Mouse (Mus musculus) cerebellum, postnatal 36 days (tissue): ENCODE data around the gene Ntm.

Source experiments
- DNase-seq, 2 experiments: peaks; one replicate each; pipeline ENCODE4 v3.0.0; 2021 to 2022; ENCODE audit warnings: mixed read lengths in 2 of 2

Ntm gene

DNA sequence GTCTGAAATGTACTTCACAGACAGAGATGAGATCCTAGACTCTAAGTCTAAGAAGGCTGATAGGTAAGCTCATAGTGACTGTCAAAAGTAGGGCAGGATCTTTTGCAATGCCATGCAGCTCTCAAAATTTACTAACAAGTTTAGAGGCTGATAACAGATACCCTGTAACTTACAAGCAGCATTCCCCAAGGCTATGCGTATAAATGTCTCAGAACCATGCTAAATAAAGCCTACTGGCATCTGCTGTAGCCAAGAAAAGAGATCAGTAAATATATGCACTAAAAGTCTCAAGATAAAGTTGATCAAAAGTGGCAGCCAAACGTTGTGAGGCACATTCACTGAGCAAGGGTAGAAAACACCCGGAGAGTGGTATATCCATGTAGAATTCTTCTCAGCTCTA is 666.2 kb downstream of the Ntm start:
- no peak for DNase-seq

DNA sequence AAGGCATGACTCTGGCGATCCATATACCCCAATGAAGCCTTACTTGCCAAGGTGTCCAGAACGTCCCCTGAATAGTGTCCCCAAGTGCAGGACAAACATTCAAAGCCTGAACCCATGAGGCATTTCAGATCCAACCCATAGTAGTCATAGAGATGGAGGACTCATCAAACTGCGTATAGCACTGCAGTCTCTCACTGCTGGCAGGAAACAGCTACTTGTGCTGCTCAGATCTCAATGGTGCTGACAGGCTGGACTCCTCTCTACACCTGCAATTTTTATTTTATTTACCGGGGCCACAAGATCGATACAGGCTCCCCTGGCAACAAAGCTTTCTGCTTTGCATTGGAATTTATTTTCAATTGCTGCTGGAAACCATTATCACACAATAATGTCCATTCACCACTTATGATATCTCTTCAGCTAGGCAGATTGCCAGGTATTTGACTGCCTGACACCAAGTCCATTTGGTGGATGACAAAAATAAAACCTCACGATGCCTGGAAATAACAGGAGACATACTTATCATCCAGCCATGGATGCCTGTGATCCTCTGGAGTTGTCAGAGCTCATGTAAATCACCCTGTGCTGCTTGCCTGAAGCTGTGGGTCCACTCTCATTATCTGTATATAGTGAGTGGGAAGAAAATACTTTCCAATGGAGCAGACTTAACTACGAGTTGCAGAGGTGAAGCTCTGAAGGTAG is 674.8 kb downstream of the Ntm start:
- DNase-seq, result no peak

DNA sequence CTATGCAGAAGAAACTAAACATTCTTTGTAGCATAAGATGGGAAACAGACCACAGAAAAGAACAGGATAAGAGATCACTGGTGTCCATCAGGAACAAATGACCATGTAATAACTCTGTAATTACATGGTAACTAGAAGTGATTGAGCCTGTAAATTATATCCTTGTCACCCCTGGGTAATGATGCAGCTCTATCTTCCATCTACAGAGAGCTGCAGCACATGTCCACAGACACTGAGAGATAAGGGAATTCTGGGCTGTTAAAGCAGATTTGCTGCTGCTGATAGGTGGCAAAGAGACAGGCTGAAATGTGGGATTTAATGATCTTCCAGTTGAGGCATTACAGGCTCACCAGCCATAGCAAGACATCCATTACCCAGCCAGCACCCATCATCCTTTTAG is 677.8 kb downstream of the Ntm start:
- no peak for DNase-seq

DNA sequence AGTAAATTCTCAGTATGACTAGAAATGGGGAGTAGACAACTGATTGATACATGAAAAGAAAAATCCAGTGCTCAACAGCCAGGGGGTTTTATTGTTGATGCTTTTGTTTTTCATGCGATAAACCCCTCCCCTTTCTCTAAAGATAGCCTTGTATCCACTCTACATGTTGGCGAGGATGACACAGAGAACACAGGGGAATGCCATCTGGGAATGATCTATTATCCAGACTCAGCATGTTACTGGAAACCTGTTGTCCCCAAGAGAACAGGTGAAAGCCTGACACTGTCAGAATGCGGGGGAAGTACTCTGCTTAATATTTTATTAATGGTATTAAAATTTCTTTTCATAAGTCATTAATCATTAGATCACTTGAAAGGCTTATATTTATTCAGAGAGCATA is 690.1 kb downstream of the Ntm start:
- DNase-seq, result no peak

DNA sequence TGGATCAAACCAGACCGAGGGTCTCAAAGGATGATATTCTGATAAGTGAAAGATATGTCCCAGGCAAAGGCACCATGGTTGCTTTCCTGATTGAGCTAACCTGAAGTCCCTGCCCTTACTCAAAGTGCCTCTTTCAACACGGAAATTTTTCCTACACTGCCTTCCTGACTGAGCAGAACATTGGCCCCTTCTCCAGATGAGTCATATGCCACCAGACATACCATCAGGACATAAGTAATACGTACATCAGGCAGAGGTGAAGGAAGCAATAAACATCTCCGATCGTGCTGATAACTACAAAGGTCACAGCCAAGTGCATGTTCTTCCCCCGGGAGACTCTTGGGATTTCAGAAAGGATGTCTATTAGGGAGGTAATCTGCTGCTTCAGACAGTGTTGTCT is 693.0 kb downstream of the Ntm start:
- no peak for DNase-seq

DNA sequence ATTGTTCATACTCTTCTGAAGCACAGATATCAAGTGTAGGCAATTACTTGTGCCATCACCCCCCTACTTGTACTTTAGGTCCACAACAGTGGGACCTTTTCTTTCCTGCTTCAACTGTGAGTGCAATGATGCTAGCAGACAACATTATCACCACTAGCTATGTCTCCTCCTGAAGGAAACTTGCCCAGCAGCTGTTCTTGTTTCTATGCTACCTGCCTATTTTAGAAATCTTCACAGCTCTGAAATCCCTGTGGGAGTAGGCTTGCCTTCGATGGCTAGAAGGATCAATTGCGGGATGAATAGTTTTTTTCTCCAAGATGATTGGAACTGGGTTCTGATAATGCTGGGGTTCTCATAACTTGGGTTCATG is 693.7 kb downstream of the Ntm start:
- no peak for DNase-seq

DNA sequence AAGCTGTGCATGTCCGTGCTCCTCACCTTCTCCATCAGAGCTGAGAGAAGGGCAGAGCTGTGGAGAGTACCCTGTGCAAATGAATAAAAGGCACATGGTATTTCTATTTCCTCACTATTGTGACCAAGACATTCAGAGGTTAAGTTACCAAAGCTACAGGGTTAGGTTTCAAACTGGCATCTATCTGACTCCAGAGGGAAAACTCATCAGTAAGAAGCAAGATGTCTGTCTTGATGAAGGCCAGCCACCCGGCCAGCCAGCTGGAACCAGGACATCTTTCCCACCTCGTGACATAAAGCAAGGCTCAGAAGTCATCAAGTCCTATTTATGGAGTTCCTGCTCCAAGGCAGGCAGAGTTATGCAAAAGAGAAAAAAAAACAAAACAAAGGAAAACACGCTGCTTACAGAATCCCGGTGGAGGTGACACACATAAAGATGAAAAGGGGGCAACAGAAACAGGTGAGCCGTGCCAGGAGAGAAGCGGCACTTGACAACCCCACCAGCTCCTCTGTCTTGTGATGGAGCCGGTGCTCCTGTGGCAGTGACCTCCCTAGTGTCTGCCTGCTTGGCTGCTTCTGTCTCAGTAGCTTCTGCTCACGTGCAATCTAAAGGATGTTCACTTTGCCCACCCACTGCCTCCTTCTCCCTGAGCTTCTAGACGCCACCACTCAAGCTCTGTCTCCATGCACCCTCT is 694.2 kb downstream of the Ntm start:
- DNase-seq, result peak; percentile 53 to 65

DNA sequence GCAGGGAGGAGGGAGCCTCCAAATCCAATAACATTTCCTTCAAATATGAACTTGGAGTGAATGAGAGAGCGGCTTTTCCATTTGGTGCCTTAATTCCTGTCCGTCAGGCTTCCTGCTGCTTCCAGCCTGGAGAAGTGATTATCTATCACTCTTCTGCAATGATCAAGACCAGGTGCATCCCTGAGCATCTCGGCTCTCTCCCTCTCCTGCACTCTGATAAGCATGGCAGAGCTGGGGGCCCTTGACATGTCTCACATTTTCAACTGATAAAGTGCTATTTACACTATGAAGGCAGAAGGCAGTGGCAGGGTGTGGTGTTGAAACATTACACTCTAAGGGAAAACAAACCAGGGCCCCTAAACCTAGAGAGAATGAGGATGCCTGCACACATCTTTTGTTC is 695.3 kb downstream of the Ntm start:
- no peak for DNase-seq

DNA sequence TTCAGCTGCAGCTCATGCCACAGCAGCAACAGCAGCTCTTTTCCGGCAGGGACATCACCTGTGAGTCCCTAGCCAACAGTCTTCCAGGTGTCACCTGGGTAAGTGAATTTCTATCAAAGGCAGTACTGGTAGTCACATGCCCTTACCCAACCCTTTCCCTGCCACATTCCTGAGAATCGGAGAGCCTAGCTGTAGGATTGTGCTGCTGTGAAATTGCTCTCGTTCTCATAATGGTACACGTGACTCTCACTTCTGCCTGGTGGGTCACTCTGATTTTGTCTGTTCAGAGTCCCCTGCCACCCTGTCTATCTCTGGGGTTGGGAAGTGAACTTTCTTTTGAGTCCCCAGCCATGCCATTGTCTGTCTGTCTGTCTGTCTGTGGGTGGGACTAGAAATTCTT is 697.8 kb downstream of the Ntm start:
- DNase-seq, result no peak

DNA sequence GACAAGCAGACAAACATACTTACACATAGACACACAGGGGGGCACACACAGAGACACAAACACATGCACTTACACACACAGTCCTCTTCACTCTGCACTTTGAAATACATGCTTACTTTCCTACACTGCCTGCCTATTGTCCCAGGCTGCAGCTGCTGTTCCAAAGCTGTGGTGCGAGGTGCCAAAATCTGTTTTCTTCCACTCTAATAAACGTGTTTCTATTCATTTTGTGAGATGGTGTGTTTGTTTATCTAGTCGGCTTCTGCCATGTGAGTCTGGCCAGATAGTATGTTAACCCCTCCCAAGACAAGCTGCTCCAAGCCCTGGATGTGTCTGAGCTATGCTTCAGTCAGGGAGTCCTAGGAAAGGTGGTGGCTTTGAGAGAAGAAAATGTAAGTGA is 700.1 kb downstream of the Ntm start:
- no peak for DNase-seq

DNA sequence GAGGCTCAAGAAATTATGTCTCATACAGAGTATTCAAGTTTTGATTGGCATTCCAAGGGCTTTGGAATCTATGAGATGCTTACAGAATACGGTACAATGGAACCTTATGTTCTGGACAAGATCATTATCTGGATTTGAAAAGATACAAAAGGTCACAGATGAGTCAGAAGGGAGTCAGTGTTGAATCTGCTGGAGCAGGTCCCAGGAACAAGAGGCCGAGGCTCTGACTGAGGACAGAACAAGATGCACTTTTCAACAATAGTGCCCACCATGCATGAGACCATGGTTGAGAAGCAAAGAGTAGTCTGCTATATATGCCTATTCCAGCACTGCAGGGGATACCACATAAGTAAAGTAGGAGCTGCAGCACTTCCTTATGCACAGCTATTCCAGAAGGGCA is 710.1 kb downstream of the Ntm start:
- no peak for DNase-seq

DNA sequence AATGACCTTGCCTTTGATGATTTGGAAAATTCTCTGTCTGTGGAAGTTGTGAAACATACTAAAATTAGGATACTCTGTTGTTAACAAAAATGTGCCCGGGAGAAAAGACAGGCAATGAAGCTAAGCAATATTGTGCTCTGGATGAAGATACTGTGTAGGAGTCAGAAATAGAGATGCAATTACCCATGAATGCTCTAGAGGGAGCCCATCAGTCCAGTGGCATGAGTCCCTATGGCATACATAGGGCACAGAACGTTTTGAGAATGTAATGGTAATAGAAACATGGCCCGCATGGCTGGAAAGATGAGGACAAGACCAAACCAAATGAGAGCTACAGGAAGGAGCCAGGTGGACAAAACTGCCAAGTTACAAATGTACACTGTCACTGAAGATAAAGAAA is 712.1 kb downstream of the Ntm start:
- no peak for DNase-seq

DNA sequence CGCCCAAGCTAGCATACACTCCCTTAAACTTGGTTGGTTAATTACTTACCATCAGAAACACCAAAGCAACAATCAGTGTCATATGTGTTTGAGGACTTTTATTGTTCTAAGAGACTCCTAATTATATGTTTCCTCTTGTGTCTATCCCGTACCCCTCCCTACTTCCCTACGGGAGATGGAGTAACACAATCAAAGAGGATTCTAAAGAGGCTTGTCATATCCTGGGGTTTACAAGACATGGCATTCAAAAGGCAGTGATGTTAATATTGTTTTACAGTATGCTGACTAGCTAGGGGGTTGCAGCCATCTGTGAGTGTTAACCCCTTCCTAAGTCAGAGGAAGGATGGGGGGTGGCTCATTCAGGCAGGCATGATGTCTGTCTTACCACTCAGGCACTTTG is 715.1 kb downstream of the Ntm start:
- DNase-seq, result no peak

DNA sequence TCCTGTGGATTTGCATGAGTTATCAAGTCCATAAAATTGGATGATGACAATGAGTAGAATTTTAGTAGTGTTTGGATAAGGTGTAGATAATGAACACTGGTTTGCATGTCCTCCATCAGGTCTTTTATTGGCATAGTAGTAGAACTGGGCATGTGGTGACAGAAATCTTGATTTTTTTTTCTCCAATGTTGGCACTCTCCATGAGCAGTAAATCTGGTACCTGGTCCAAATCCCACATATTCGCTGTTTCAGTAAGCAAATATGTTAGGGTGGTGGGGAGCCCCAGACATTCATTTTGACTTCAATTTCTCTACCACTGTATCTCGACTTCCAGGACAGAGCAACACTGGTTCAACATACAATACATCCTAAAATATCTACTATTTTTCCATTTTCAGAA is 718.9 kb downstream of the Ntm start:
- DNase-seq, result no peak

DNA sequence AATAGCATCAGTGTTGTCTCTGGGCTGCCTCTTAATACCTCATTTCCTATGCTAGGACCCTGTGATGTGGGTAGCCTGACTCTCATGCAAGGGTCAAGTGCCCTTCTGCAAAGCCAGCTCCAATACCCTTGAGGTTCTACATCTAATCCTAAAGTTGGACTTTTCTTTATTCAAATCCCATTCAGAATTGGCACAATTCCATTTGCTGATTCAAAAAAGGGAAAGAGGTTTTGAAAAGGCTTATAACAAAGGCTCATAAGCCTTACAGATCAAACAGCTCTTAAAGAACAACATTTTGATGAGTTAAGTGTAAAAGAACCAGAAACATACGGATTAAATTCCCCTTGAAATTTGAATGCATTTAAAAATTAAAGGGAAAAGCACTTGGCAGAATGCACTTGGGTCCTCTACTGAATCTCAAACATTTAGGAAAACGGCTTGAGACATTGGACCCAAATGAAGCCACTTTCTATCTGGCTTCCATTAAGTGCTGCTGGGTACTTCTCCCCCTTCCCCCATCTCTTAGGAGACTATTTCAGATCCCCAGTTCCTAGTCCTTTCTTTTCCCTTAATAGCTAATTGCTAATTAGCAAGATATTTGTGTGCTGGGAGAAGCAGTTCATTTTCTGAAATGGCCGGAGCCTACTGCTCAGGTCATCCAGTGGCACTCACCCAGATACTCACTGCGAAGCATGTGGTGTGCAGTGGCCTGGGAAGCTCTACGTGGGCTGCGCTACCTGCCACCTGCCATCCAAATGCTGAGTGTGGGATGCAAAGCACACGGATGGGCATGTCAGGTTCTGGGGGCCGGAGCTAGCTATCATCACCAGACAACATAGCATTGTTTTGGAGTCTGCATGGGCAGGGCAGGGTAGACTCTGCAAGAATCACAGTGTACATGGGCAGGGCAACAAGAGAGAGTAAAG is 720.2 kb downstream of the Ntm start:
- DNase-seq, result peak; percentile 93 to 96

DNA sequence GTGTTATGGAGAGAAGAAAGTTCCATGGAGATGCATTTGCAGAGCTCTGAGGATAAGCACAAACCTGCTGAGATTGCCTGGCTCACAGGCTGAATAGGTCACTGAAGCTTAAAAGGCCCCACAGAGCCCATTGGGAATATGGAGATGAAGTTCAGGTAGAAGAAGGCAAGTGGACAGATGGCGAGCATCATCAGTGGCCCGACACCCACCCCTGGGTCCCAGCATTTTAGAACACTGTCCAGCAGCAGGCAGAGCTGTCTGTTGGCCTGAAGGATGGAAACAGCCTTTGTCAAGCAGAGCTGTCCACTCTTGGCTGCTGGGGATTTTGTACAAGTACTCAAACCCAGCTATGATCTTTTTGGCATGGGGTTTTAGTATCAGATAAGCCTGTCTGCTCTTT is 722.1 kb downstream of the Ntm start:
- DNase-seq, result no peak

DNA sequence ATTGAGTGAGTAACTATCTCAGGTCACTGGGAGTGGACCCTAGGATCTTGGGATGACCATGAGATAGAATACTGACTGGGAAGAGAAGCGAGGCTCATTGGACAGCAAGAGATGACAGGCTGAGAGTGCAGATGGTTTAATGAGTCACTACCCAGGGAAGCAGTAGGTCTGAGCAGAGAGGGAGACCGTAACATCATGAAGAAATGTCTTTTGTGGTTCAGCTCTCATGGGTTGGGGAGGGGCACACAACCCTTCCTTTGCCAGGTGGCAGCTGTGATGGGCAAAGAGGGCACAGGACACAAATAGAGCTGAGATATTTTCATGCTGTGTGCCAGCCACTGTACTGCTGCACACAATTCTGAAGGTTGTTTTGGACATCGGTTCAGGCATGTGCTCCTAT is 724.0 kb downstream of the Ntm start:
- peak; percentile 62 to 70 for DNase-seq

DNA sequence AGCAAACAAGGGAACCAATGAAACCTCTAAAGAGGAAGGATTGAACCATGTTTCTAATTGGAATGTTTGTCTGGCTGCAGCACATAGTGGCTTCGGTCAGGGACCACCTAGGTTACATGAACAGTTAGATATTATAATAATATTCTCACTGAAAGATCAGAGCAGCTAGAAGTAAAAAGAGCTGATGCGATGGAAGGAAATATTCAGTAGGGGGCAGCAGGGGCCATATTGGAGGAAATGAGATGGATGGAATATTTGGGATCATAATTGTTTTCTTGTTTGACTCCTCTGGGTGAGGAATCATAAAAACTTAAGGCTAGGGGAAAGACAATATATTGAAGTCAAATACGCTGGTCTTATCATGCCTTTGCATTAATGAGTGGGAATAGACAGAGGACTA is 726.2 kb downstream of the Ntm start:
- DNase-seq, result no peak

DNA sequence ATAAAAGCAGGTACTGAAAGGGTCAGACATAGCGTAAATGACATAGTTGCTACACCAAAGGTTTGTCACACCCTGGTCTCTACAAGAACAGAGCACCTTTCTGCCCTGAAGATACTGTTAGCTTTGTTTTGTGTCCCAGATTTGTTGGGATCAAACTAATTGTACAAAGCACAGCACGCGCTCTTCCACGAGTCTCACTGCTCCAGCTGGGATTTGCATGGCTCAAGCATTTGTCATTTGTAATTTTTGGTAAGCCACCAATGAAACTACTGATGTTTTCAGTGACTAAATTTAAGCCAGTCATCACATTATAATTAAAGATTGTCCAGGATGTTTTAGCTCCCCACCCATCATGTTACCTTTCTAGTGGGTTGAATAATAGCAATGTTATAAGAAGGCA is 735.2 kb downstream of the Ntm start:
- DNase-seq, result no peak

DNA sequence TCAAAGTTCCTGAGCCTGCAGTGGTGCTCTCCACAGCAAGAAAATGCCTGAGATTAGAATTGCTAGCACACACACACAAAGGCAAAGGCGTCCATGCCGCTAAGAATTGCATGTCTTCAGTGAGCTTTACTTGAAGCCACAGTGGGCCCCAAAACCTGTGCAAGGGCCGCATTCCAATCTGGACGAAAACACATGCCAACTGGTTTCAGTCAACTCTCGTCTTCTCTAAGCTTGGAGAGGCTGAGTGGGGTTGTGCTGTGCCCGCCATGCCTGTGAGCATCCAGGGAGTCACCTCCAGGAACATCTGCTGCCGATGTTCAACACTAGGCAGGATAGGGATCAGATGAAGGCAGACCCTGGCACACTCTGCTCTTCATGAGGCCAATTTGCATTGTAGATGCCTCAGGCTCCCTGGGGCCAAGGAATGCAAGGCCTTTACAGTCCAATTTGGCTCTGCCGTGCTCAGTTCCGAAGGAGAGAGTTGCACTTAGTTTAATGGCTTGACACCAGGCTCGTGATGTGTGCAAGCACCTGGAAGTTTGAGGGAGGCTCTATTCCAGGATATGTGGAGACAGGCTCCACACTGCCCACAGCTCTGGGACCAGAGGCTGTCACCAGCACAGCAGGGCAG is 739.9 kb downstream of the Ntm start:
- no peak for DNase-seq

DNA sequence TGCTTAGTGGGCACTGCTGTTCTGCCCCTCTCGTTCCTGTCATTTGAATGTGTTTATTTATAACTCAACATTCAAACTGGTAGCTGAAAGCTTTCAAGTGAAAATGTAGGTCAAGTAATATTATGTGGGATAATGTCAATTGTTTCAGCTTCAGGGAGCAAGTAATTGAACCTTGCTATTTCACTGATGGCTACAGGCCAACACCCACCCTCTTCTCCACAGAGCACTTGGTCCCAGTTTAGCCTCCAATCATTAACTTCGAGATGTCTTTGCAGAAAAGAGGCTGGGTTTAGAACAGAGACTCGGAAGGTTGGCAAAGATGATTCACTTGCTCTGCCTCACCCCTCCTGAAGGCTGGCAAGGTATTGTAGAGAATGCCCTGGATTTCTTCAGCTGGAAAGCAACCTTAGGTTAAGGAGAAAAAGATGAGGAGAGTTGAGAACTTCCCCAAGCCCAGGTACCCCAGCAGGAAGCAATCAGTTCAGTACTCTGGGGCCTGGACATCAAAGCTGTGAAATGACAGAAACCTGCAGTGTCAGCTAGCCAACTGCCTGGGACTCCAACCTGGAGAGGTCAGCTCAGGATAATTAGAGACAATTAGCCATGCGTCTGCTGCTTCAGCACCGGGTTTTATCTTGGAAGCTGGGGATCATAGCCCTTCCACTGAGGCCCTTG is 741.9 kb downstream of the Ntm start:
- peak; percentile 70 to 76 for DNase-seq

DNA sequence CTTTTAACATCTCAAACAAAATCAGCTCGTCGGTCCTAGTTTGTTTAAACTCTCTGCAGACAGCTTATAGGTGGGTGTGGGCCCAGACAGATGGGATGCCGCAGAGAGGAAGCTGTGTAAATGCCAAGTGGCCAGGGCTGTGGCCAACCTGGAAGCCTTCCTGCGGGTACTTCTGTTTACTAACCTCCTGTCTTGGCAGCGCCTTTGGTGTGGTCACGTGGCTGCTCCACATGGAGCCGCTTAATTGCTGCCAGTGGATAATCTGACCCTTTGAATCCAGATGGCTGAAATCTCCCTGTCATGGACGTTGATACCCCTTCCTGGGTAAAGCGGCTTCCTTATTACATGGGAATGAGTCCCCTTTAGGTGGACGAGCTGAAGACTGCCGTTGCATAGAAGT is 742.4 kb downstream of the Ntm start:
- peak; percentile 96 to 98 for DNase-seq

DNA sequence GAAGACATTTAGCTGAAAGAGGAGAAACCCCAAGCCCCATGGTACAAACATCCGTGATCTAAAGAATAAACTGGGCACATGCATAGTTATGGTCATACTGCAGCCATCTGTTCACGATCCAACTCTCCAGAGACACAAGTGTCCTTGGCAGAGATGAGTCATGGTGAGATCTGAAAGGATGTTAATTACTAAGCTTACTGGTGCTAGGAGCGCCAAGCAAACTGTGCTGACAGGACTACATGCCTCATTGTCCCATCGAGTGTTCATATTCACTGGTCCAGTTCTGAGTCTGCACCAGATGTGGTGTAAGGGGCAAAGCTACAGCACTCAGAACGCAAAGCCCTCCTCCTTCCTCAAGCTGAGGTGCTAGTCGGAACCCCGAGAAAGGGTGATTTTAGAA is 745.0 kb downstream of the Ntm start:
- peak; percentile 46 to 67 for DNase-seq
